Comparison of ENCODE assay signal across 18 mouse cellular contexts in the genomic region with DNA sequence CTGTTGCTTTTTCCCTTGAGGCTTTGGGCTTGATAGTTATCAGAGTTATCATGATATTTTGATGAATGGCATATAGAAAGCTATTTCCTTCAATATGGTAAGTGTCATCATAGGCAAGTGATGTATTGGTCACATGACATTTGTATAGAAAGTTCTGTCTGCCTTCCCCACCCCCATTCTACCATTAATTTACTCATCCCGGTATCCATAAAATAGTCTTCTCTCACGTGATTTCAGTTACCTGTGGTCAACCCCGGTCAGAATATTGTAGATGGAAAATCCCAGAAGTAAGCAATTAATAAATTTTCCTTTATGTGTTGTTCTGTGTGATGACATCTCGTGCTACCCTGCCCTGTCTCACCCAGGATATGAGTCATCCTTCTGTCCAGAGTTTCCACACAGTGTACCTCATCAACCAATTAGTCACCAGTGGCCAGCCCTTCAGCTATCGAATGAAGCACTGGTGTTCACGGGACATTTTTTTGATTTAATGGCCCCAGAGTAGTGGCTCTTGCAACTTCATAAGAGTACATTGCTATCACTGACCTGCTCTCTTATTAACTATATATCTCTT.
"Had no signal": no experiment of that assay in that cellular context is flagged by ENCODE, and none has a peak within 500 bp of the region (broad histone marks: within the 10 kb centered on the region; RNA-seq: fewer than 3 reads in every experiment).

No protein-coding gene starts in this region.

- H3K36me3 ChIP-seq: limb, embryonic 10.5 days; liver, embryonic 15.5 days; midbrain, embryonic 15.5 days; neural tube, embryonic 13.5 days; stomach, embryonic 15.5 days had no signal

- H3K9ac ChIP-seq: liver, embryonic 15.5 days; lung, embryonic 14.5 days; midbrain, embryonic 15.5 days; neural tube, embryonic 13.5 days; stomach, embryonic 15.5 days had no signal

- H3K4me1 ChIP-seq: liver, embryonic 15.5 days; midbrain, embryonic 15.5 days; neural tube, embryonic 13.5 days; stomach, embryonic 15.5 days had no signal

- H3K9me3 ChIP-seq: limb, embryonic 10.5 days; liver, embryonic 15.5 days; midbrain, embryonic 15.5 days; neural tube, embryonic 13.5 days; stomach, embryonic 15.5 days had no signal

- H3K27ac ChIP-seq: kidney, postnatal 0 days; layer of hippocampus, adult 2 months; limb, embryonic 10.5 days; liver, embryonic 15.5 days; macrophage; midbrain, embryonic 15.5 days; neural tube, embryonic 13.5 days; stomach, embryonic 15.5 days had no signal

- DNase-seq: kidney, adult 9 months; kidney, postnatal 4 days; lung, embryonic 14.5 days; lung, postnatal 10 days; retina, postnatal 1 day; right cerebral cortex, postnatal 14 days; thymus, postnatal 36 days had no signal

- ATAC-seq: midbrain, embryonic 15.5 days had no signal

- H3K4me2 ChIP-seq: liver, embryonic 11.5 days; liver, embryonic 15.5 days; lung, embryonic 14.5 days; midbrain, embryonic 11.5 days; midbrain, embryonic 15.5 days; neural tube, embryonic 13.5 days; stomach, embryonic 15.5 days had no signal

- H3K4me3 ChIP-seq: layer of hippocampus, adult 2 months; limb, embryonic 10.5 days; liver, embryonic 15.5 days; megakaryocyte, embryonic 14.5 days; midbrain, embryonic 15.5 days; neural tube, embryonic 13.5 days; stomach, embryonic 15.5 days had no signal

- H3K27me3 ChIP-seq: liver, embryonic 15.5 days; midbrain, embryonic 15.5 days; neural tube, embryonic 13.5 days; stomach, embryonic 15.5 days had no signal
